Mouse (Mus musculus) brain, embryonic 14.5 days (tissue): ENCODE data around the gene Dpm1.

Source experiments
- CTCF ChIP-seq: fragments of 200-500 bp; IDR thresholded peaks from 2 replicates; pipeline ENCODE4 v1.5.1; 2012; ENCODE audit warnings: inconsistent platforms, mild to moderate bottlenecking, moderate library complexity, borderline replicate concordance; ENCODE audit not compliant: insufficient read depth, insufficient read length; ENCODE audit errors: extremely low read depth
- POLR2A ChIP-seq: fragments of 200-500 bp; IDR thresholded peaks from 2 replicates; pipeline ENCODE4 v1.6.1; 2012; ENCODE audit warnings: mild to moderate bottlenecking, inconsistent platforms, borderline replicate concordance; ENCODE audit not compliant: poor library complexity, insufficient read depth, insufficient read length, severe bottlenecking; ENCODE audit errors: extremely low read depth

DNA sequence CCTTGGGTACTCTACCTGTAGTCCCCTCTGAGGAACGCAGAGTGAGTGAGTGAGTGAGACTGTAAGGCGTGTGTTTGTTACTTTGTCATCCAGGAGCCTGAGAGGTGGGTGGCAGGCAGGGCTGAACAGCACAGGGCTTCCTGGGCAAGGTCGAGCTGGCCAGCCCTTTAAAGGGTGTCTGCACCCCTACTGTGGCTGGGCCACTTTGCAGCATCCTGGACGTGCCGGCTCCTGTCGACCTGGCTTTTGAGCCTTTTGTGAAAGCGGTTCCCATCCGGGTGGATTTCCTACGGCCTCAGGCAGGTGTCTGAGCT is 60.6 kb downstream of the Dpm1 start:
- TF ChIP-seq POLR2A (no peak), CTCF (no peak)
